Mouse (Mus musculus) CD4-positive helper T cell, adult 2 months (primary cell): Measurements from ENCODE around the gene Zfp68.
"Not testable (repeated sequence)": the region's sequence is repeated elsewhere in the genome, so short reads cannot be mapped to it uniquely, and the experiment has no call there.

Source experiments
- DNase-seq: peaks from one replicate; pipeline ENCODE4 v3.0.0-alpha.2; 2012; ENCODE audit warnings: low read depth, missing footprints, low spot score

The Zfp68 gene

GRCm38 (mm10) chr5:138619211-138620128, at the start of gene Zfp68:
Gene Zfp68 (minus strand): TSS chr5:138619761.
- DNase-seq, result peak; percentile 98

DNA sequence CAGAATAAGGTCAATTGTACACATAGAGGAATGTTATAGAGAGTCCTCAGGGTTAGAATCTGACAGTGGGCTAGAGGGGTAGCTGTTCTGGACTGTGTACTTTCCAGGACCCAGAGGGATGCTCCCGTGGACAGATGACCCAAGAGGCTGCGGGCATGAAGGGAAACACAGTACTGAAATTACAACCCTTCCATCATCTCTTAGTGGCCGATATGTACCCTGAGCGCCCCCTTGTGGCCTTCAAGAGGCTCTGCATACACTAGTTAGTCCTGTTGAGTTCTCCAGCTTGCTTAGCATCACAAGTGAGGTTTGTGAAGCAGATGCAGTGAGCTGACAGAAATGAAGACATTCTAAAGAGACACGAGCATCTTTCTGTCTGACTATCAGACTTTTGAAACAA, 39.4 kb upstream of the Zfp68 start:
- peak; percentile 74 for DNase-seq

GRCm38 (mm10) chr5:138657854-138658253, 38.3 kb upstream of the Zfp68 start:
- DNase-seq, result peak; percentile 76

DNA sequence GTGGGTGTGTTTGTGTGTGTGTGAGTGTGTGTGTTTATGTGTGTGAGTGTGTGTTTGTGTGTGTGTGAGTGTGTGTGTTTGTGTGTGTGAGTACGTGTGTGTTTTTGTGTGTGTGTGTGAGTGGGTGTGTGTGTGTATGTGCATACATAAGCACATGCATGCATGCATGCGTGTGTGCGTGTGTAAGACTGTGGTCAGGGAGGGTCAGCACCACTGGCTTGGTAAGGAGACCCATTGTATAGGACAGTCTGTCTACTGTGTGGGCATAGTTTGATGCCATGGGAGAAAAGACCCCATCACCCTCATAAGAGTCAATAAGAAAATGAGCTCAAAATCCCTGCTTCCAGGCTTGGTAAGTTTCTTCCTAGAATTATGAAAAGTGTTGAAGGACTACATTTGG, 37.8 kb upstream of the Zfp68 start:
- peak; percentile 7 for DNase-seq

DNA sequence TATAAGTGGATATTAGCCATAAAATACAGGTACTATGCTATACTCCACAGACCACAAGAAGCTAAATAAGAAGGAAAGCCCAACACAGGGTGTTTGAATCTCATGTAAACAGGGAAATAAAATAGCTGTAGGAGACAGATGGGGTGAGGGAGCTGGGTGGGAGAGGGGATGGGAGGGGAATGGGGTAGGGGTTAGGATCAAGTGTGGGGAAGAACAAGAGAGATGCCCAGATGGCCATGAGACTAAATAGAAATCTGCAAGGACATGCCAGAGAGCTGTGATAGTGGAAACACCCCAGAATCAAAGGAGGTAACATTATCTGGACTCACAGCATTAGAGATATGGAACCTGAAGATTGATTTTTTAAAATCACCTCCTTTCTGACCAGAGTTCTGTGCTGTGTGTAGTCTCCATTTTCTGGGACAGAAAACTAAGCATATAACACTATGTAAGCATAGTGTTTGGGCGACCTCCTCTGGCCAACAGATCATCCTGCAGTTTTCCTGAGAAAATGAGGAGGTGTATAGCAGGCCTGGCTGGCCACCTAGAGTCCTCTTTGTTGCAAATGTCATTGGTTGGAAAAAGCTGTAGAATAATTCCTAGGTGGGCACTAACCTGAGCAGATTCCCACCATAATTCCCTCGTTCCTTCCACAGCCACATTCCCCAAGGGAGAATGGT, 37.1 kb upstream of the Zfp68 start:
- peak; percentile 47 for DNase-seq

- no peak for DNase-seq
These were observed 33.4 kb upstream of the Zfp68 start for GRCm38 (mm10) chr5:138652911-138653310.

DNA sequence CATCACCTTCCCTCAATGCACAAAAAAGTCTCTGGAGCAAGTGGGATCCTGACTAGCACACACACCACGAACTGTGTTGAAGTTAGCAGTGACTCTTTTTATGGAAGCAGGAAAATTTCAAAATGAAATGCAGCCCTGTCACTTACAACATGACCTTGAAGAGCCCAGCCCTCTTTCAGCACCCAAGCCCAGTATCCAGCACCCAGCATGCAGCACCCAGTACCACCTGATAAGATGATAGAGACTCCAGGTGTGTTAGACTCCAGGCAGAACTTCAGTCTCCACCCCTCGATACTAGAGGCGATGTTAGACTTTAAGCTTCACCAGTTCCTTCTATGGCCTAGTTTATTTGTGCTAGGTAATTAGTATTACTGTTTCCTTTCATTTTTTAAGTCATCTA, 22.2 kb upstream of the Zfp68 start:
- no peak for DNase-seq

- DNase-seq, result no peak
These were observed 21.5 kb upstream of the Zfp68 start for GRCm38 (mm10) chr5:138641081-138641480.

GRCm38 (mm10) chr5:138636486-138636885, 16.9 kb upstream of the Zfp68 start:
- DNase-seq, result no peak

- no peak for DNase-seq
These were observed 3.9 kb upstream of the Zfp68 start for GRCm38 (mm10) chr5:138623478-138623875.

- DNase-seq, result peak; percentile 94
These were observed 3.3 kb upstream of the Zfp68 start, which contains the start of gene A430033K04Rik for GRCm38 (mm10) chr5:138622645-138623477. Gene A430033K04Rik (plus strand): TSS chr5:138622859.

- no peak for DNase-seq
These were observed 1.3 kb upstream of the Zfp68 start for GRCm38 (mm10) chr5:138620836-138621235.

- DNase-seq, result peak; percentile 34
These were observed 1.2 kb downstream of the Zfp68 start for GRCm38 (mm10) chr5:138618353-138618752.

GRCm38 (mm10) chr5:138587396-138587795, 32.2 kb downstream of the Zfp68 start:
- DNase-seq, result no peak

DNA sequence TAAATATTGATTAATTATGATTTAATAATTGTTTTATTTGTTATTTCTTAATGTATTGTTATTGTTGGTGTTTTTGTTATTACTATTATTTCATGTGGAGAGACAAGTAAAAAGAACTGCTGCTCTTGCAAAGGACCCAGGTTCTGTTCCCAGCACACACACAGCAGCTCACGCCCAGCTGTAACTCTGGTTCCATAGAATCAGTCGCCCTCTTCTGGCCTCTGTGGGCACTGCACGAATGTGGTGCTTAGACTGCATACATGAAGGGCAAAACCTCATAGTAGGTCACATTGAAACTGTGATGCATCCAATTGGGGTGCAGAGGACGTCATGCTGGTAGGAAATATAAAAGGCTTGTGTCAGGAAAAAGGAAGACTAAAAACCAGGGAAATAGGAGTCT, 47.9 kb downstream of the Zfp68 start:
- DNase-seq, result peak; percentile 52

DNA sequence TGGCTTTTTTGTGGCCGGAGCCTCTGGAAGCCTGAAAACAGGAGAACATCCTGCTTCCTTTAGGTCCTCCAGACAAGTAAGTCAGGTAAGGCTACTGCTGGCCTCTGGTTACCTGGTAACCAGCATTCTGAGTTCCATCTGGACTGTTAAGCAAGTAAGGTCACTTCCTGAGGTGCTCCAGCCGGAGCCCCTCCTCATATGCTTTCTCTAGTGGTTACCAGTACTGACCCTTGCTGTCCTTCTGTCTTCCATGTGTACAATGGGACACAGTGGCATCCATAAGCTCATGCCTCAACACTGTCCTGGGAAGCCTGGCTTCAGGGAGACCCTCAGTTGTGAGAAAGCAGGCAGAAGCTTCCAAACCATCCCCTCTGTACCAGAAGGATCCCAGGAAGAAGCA, 54.9 kb downstream of the Zfp68 start, which contains the start of gene 1700123K08Rik:
TSS of gene 1700123K08Rik (minus strand) at position 101 of the 400 bp plus-strand sequence.
- DNase-seq, result not testable (repeated sequence)
